Mouse (Mus musculus) CH12.LX (cell line): Measurements from ENCODE around the gene Fgfr2.

Experiments
- CTCF ChIP-seq, 2 experiments: IDR thresholded peaks in 1 of 2; conservative IDR thresholded peaks in 1 of 2; 2 replicates each; pipeline ENCODE4 v1.5.1; 2011 to 2012; ENCODE audit warnings: low read depth in 2 of 2, low read length in 2 of 2, improper control_type of control experiment in 1 of 2, inconsistent platforms in 1 of 2, mild to moderate bottlenecking in 1 of 2, moderate library complexity in 1 of 2
- EP300 ChIP-seq: IDR thresholded peaks from 2 replicates; pipeline ENCODE4 v1.6.1; 2011; ENCODE audit warnings: low read length, improper control_type of control experiment
- GABPA ChIP-seq: IDR thresholded peaks from 2 replicates; pipeline ENCODE4 v1.6.1; 2012; ENCODE audit warnings: low read depth, low read length, improper control_type of control experiment, inconsistent platforms; ENCODE audit not compliant: insufficient replicate concordance
- HCFC1 ChIP-seq: IDR thresholded peaks from 2 replicates; pipeline ENCODE4 v1.6.1; 2012; ENCODE audit warnings: low read depth, mild to moderate bottlenecking, inconsistent platforms, low read length, improper control_type of control experiment
- JUND ChIP-seq: conservative IDR thresholded peaks from 2 replicates; pipeline ENCODE4 v1.6.1; 2011; ENCODE audit warnings: low read depth, low read length, improper control_type of control experiment
- MAX ChIP-seq: IDR thresholded peaks from 2 replicates; pipeline ENCODE4 v1.6.1; 2011; ENCODE audit warnings: low read length, improper control_type of control experiment
- MEF2A ChIP-seq: IDR thresholded peaks from 2 replicates; pipeline ENCODE4 v1.6.1; 2014; ENCODE audit warnings: low read depth, mild to moderate bottlenecking, inconsistent platforms, low read length, improper control_type of control experiment, borderline replicate concordance
- POLR2A ChIP-seq: IDR thresholded peaks from 2 replicates; pipeline ENCODE4 v1.6.1; 2011; ENCODE audit warnings: low read depth, mild to moderate bottlenecking, improper control_type of control experiment, low read length
- RCOR1 ChIP-seq: conservative IDR thresholded peaks from 2 replicates; pipeline ENCODE4 v1.6.1; 2012; ENCODE audit warnings: low read depth, mild to moderate bottlenecking, inconsistent platforms, low read length, improper control_type of control experiment
- SIN3A ChIP-seq: IDR thresholded peaks from 2 replicates; pipeline ENCODE4 v1.6.1; 2012; ENCODE audit warnings: low read length, improper control_type of control experiment, inconsistent platforms
- ZNF384 ChIP-seq: IDR thresholded peaks from 2 replicates; pipeline ENCODE4 v1.6.1; 2012; ENCODE audit warnings: low read depth, low read length, improper control_type of control experiment, inconsistent platforms

- TF ChIP-seq HCFC1 = no peak
- TF ChIP-seq MAX = no peak
- TF ChIP-seq CTCF (conservative IDR thresholded peaks at IDR 0.05 in 1 of 2, IDR thresholded peaks at IDR 0.05 in 1 of 2; ENCODE audit: low read depth in 2 of 2, low read length in 2 of 2) = no peak
- no peak for TF ChIP-seq GABPA
- TF ChIP-seq MEF2A = no peak
- no peak for TF ChIP-seq POLR2A
- no peak for TF ChIP-seq ZNF384
- TF ChIP-seq SIN3A = no peak
- TF ChIP-seq JUND = no peak
- TF ChIP-seq EP300 = no peak
- no peak for TF ChIP-seq RCOR1
Measured at GRCm38 (mm10) chr7:130403346-130403745, 2719.8 kb downstream of the Fgfr2 start.
